Mouse (Mus musculus) erythroid progenitor cell, adult 5-6 weeks (primary cell): Measurements from ENCODE around the gene Znhit6. TPM values are rescaled to one million over a fixed set of nuclear protein-coding genes. Genes with fewer than 3 reads are reported as not detected.

Experiments
- total RNA-seq, 2 experiments: library from RNA; stranded (forward) in 1 of 2; stranded (reverse) in 1 of 2; fragments of 150-400 nt in 1 of 2; fragments of 186-747, 209-891 nt in 1 of 2; gene quantifications; 2 replicates each; pipeline versions ENCODE4 v1.2.3 to v1.2.4; 2015 to 2017; ENCODE audit warnings: low replicate concordance in 2 of 2

Znhit6 gene
- total RNA-seq, 2 experiments from 2014 or later = 0.23 to 6.7 TPM

Other genes starting within 250 kb of the Znhit6 start
- not detected in 2 replicates for gene Ccn1, start 73.8 kb downstream of the Znhit6 start, total RNA-seq (2015; ENCODE audit: low replicate concordance)
- gene Ccn1, start 73.8 kb downstream of the Znhit6 start, total RNA-seq (2017; ENCODE audit: low replicate concordance) = not detected in 2 replicates
- 0.72 TPM in 1 of 2 replicates, not detected in the other for gene Ddah1, start 182.5 kb downstream of the Znhit6 start, total RNA-seq (2015; ENCODE audit: low replicate concordance)
- not detected in 2 replicates for gene Ddah1, start 182.5 kb downstream of the Znhit6 start, total RNA-seq (2017; ENCODE audit: low replicate concordance)